Mouse (Mus musculus) retina, adult 2 months (tissue): ENCODE data around the gene Arhgap1.
"Not testable (repeated sequence)": the region's sequence is repeated elsewhere in the genome, so short reads cannot be mapped to it uniquely, and the experiment has no call there.

ENCODE experiments used
- DNase-seq: peaks from one replicate; pipeline ENCODE4 v3.0.0-alpha.2; 2012; ENCODE audit warnings: low read depth, low spot score

Gene Arhgap1

GRCm38 (mm10) chr2:91649553-91650359, at the start of gene Arhgap1, which contains the start of gene Zfp408:
Gene Arhgap1, plus strand, starts transcription at chr2:91649860.
Gene Zfp408, minus strand, starts transcription at chr2:91649791.
- DNase-seq, result peak; percentile 99

- DNase-seq, result no peak
Observed at GRCm38 (mm10) chr2:91600475-91600874, 49.2 kb upstream of the Arhgap1 start.

GRCm38 (mm10) chr2:91602389-91602788, 47.3 kb upstream of the Arhgap1 start:
- no peak for DNase-seq

GRCm38 (mm10) chr2:91609370-91609769, 40.3 kb upstream of the Arhgap1 start:
- DNase-seq, result not testable (repeated sequence)

- no peak for DNase-seq
Observed at GRCm38 (mm10) chr2:91622356-91622755, 27.3 kb upstream of the Arhgap1 start.

- not testable (repeated sequence) for DNase-seq
Observed at GRCm38 (mm10) chr2:91623366-91623765, 26.3 kb upstream of the Arhgap1 start.

- DNase-seq, result no peak
Observed at GRCm38 (mm10) chr2:91627486-91627885, 22.2 kb upstream of the Arhgap1 start.

GRCm38 (mm10) chr2:91628171-91628570, 21.5 kb upstream of the Arhgap1 start:
- no peak for DNase-seq

GRCm38 (mm10) chr2:91629682-91630081, 20.0 kb upstream of the Arhgap1 start:
- no peak for DNase-seq

- no peak for DNase-seq
Observed at GRCm38 (mm10) chr2:91630384-91630783, 19.3 kb upstream of the Arhgap1 start.

- no peak for DNase-seq
Observed at GRCm38 (mm10) chr2:91631826-91632225, 17.8 kb upstream of the Arhgap1 start.

GRCm38 (mm10) chr2:91632316-91632715, 17.3 kb upstream of the Arhgap1 start:
- no peak for DNase-seq

- no peak for DNase-seq
Observed at GRCm38 (mm10) chr2:91633334-91633977, 16.2 kb upstream of the Arhgap1 start.

GRCm38 (mm10) chr2:91634841-91635240, 14.8 kb upstream of the Arhgap1 start:
- no peak for DNase-seq

- no peak for DNase-seq
Observed at GRCm38 (mm10) chr2:91635486-91635885, 14.2 kb upstream of the Arhgap1 start.

- no peak for DNase-seq
Observed at GRCm38 (mm10) chr2:91636229-91636628, 13.4 kb upstream of the Arhgap1 start, which contains the start of gene F2. Gene F2, minus strand, starts transcription at chr2:91636414.

- DNase-seq, result no peak
Observed at GRCm38 (mm10) chr2:91636727-91637338, 12.8 kb upstream of the Arhgap1 start.

- DNase-seq, result no peak
Observed at GRCm38 (mm10) chr2:91638931-91639330, 10.7 kb upstream of the Arhgap1 start.

- no peak for DNase-seq
Observed at GRCm38 (mm10) chr2:91642825-91643415, 6.7 kb upstream of the Arhgap1 start.

GRCm38 (mm10) chr2:91644021-91644420, 5.6 kb upstream of the Arhgap1 start:
- no peak for DNase-seq

GRCm38 (mm10) chr2:91645354-91645753, 4.3 kb upstream of the Arhgap1 start:
- DNase-seq, result no peak

- DNase-seq, result no peak
Observed at GRCm38 (mm10) chr2:91645811-91646210, 3.8 kb upstream of the Arhgap1 start.
